8 mouse cellular contexts compared by ENCODE assay signal in genomic region chr10:17772364-17772763, GRCm38 (mm10). TPM values are rescaled to one million over a fixed set of nuclear protein-coding genes. Genes with fewer than 3 reads are reported as not detected.
DNase-seq lines count a peak whose midpoint lies in the region; ATAC-seq and TF ChIP-seq lines count a peak whose summit lies in the region.

No protein-coding gene starts in this region.

- no peak for TF ChIP-seq CTCF in gastrocnemius, adult 2 months (IDR thresholded peaks at IDR 0.05)
- TF ChIP-seq CTCF in liver, postnatal 0 days (IDR thresholded peaks at IDR 0.05; ENCODE audit: low read depth) = no peak
- no peak for TF ChIP-seq CTCF in cerebellum, adult 2 months (IDR thresholded peaks at IDR 0.05; ENCODE audit: borderline replicate concordance, insufficient read depth, low read depth, low read length)

- 34% methylated on average over 10 of the region's 10 CpGs for WGBS in liver, postnatal 0 days (ENCODE audit: insufficient replicate concordance)
- 92% methylated on average over 10 of the region's 10 CpGs for WGBS in forebrain, embryonic 11.5 days
- WGBS in cerebellum, adult 2 months = 89% methylated on average over 10 of the region's 10 CpGs

- ATAC-seq in activated CD4-positive, CD25-positive, alpha-beta regulatory T cell, adult 4 months = peak; percentile 88
- ATAC-seq in liver, postnatal 0 days = peak; percentile 57; the same call in 1 of the 2 replicates
- no peak for ATAC-seq in forebrain, embryonic 11.5 days (replicated peaks; ENCODE audit: low FRiP score)

- no peaks in the 10 kb centered on the region for H3K36me3 ChIP-seq in liver, postnatal 0 days (replicated peaks; ENCODE audit: insufficient read depth, low read length)
- H3K36me3 ChIP-seq in forebrain, embryonic 11.5 days (ENCODE audit: control insufficient read depth, insufficient read depth, low read length) = no peaks in the 10 kb centered on the region

- no peaks in the 10 kb centered on the region for H3K27me3 ChIP-seq in liver, postnatal 0 days (ENCODE audit: insufficient read depth, low read length)
- H3K27me3 ChIP-seq in forebrain, embryonic 11.5 days (ENCODE audit: control insufficient read depth, insufficient read depth, low read length) = no peaks in the 10 kb centered on the region
- H3K27me3 ChIP-seq in cerebellum, adult 2 months (ENCODE audit: control insufficient read depth, insufficient read depth, low read length) = no peaks in the 10 kb centered on the region

- no peak overlapping the region for H3K4me3 ChIP-seq in gastrocnemius, adult 2 months
- no peak overlapping the region for H3K4me3 ChIP-seq in liver, postnatal 0 days (ENCODE audit: low read depth, low read length)
- H3K4me3 ChIP-seq in forebrain, embryonic 11.5 days (ENCODE audit: low read depth, low read length) = no peak overlapping the region
- H3K4me3 ChIP-seq in cerebellum, adult 2 months (replicated peaks; ENCODE audit: insufficient read depth, low read depth, low read length) = no peak overlapping the region

- H3K9ac ChIP-seq in liver, postnatal 0 days (replicated peaks) = no peak overlapping the region
- H3K9ac ChIP-seq in forebrain, embryonic 11.5 days (ENCODE audit: low read length) = no peak overlapping the region

- peak overlapping the region; percentile 11; the same call in 1 of the 2 replicates for H3K4me2 ChIP-seq in liver, postnatal 0 days (ENCODE audit: low read depth, low read length)
- no peak overlapping the region for H3K4me2 ChIP-seq in forebrain, embryonic 11.5 days (ENCODE audit: low read depth, low read length, severe bottlenecking)

- no peak for TF ChIP-seq POLR2A in cerebellum, adult 2 months (IDR thresholded peaks at IDR 0.05; ENCODE audit: borderline replicate concordance, insufficient read depth, low read length)

- no peak for TF ChIP-seq EP300 in liver, postnatal 0 days (IDR thresholded peaks at IDR 0.05; ENCODE audit: low read depth)

- H3K4me1 ChIP-seq in liver, postnatal 0 days (ENCODE audit: insufficient read depth) = no peaks in the 10 kb centered on the region
- H3K4me1 ChIP-seq in forebrain, embryonic 11.5 days (replicated peaks; ENCODE audit: control insufficient read depth, insufficient read depth, low read length) = no peaks in the 10 kb centered on the region
- H3K4me1 ChIP-seq in cerebellum, adult 2 months (ENCODE audit: control insufficient read depth, insufficient read depth, low read length) = no peaks in the 10 kb centered on the region

- no peaks in the 10 kb centered on the region for H3K9me3 ChIP-seq in liver, postnatal 0 days (ENCODE audit: low read length)
- no peaks in the 10 kb centered on the region for H3K9me3 ChIP-seq in forebrain, embryonic 11.5 days (ENCODE audit: control insufficient read depth, low read length)

- no peak overlapping the region for H3K27ac ChIP-seq in gastrocnemius, adult 2 months
- peak overlapping the region; percentile 23; the same call in 1 of the 2 replicates for H3K27ac ChIP-seq in liver, postnatal 0 days (ENCODE audit: low read depth)
- no peak overlapping the region for H3K27ac ChIP-seq in forebrain, embryonic 11.5 days (ENCODE audit: low read depth, low read length)
- H3K27ac ChIP-seq in cerebellum, adult 2 months (ENCODE audit: insufficient read depth, low read length) = no peak overlapping the region

- intact Hi-C loops in gastrocnemius, adult 2 months (cut with DNase I) = no loop called here

- DNase-seq in gastrocnemius, postnatal 25 days = peak; percentile 13
- no peak for DNase-seq in gastrocnemius, adult 2 months
- DNase-seq in liver, postnatal 0 days = peak; percentile 28
- DNase-seq in spleen, postnatal 10 days (ENCODE audit: low spot score in 2 of 2) = peak; percentile 13 to 27
- no peak for DNase-seq in right cerebral cortex, postnatal 10 days (ENCODE audit: low spot score in 2 of 2)
- DNase-seq in forebrain, embryonic 11.5 days (ENCODE audit: low spot score) = no peak
- DNase-seq in cerebellum, adult 2 months = no peak

RNA-seq across cellular contexts. Expression of gene Txlnb, which starts 23.7 kb away (rescaled TPM):
- total RNA-seq in gastrocnemius, postnatal 25 days (2021) = 100 to 1,000 TPM; 220 to 254 TPM
- 100 to 1,000 TPM; 399 to 405 TPM for total RNA-seq in gastrocnemius, adult 2 months (2021)
- polyA plus RNA-seq in activated CD4-positive, CD25-positive, alpha-beta regulatory T cell, adult 4 months (2017; shearing (Covaris generic)) = 1 to 10 TPM; 1.2 to 2.7 TPM
- polyA plus RNA-seq in liver, postnatal 0 days (2015; fragmentation: Nextera tagmentation; extraction: Ambion mirVana) = 0.05 and 0.22 TPM in 2 replicates
- polyA plus RNA-seq in forebrain, embryonic 11.5 days (2014; fragmentation: Nextera tagmentation; extraction: Ambion mirVana) = 2.0 and 2.2 TPM in 2 replicates
- polyA plus RNA-seq in cerebellum, adult 2 months (2012; rRNA removed) = 0.61 and 0.62 TPM in 2 replicates

RNA-seq across cellular contexts. Expression of gene Cited2, which starts 49.3 kb away (rescaled TPM):
- total RNA-seq in gastrocnemius, postnatal 25 days (2021) = 10 to 100 TPM; 34.4 to 98.8 TPM
- total RNA-seq in gastrocnemius, adult 2 months (2021) = 100 to 1,000 TPM in 1 of 2 experiments, 10 to 100 TPM in 1; 28.6 to 114 TPM
- polyA plus RNA-seq in activated CD4-positive, CD25-positive, alpha-beta regulatory T cell, adult 4 months (2017; shearing (Covaris generic)) = 1 to 10 TPM; 5.1 to 7.6 TPM
- polyA plus RNA-seq in liver, postnatal 0 days (2015; fragmentation: Nextera tagmentation; extraction: Ambion mirVana) = 17.0 and 17.1 TPM in 2 replicates
- 62.9 and 64.9 TPM in 2 replicates for polyA plus RNA-seq in forebrain, embryonic 11.5 days (2014; fragmentation: Nextera tagmentation; extraction: Ambion mirVana)
- polyA plus RNA-seq in cerebellum, adult 2 months (2012; rRNA removed) = 99.1 and 110 TPM in 2 replicates

Comparison
In these comparisons a context has a peak if more than half of its experiments do, and no peak if none do; other contexts are left out.
1. DNase-seq: peak in gastrocnemius, postnatal 25 days (single experiment), liver, postnatal 0 days (single experiment) and spleen, postnatal 10 days (2 of 2); none in gastrocnemius, adult 2 months (single experiment), right cerebral cortex, postnatal 10 days (0 of 2), forebrain, embryonic 11.5 days (single experiment) and cerebellum, adult 2 months (0 of 2).